Mouse (Mus musculus) testis, adult 2 months (tissue): ENCODE measurements at regions not wholly inside any gene's neighbourhood (a gene's known extent, or its start where the extent isn't known, plus 50 kb on each side); places are given as distances from the start of the nearest gene placed in this dataset.

ENCODE experiments used
- H3K27ac ChIP-seq: fragments of 200-500 bp; 2 replicates; pipeline ENCODE4 v1.5.1; 2012; ENCODE audit warnings: low read depth, low read length; ENCODE audit not compliant: control insufficient read depth, insufficient read depth
- H3K27me3 ChIP-seq: fragments of 200-500 bp; 2 replicates; pipeline ENCODE4 v1.6.1; 2012; ENCODE audit warnings: mild to moderate bottlenecking, low read length, moderate library complexity; ENCODE audit not compliant: control insufficient read depth, insufficient read depth
- H3K36me3 ChIP-seq: fragments of 200-500 bp; 2 replicates; pipeline ENCODE4 v1.6.1; 2012; ENCODE audit warnings: mild to moderate bottlenecking, low read length; ENCODE audit not compliant: control insufficient read depth, insufficient read depth
- H3K4me1 ChIP-seq: fragments of 200-500 bp; 2 replicates; pipeline ENCODE4 v1.6.1; 2012; ENCODE audit warnings: low read length; ENCODE audit not compliant: control insufficient read depth, insufficient read depth
- H3K4me3 ChIP-seq: fragments of 200-500 bp; 2 replicates; pipeline ENCODE4 v1.5.1; 2012; ENCODE audit warnings: low read depth, mild to moderate bottlenecking, low read length, moderate library complexity, mixed read lengths; ENCODE audit not compliant: control insufficient read depth
- CTCF ChIP-seq: fragments of 200-500 bp; IDR thresholded peaks from 2 replicates; pipeline ENCODE4 v1.5.1; 2012; ENCODE audit warnings: low read depth, mild to moderate bottlenecking, inconsistent platforms, low read length, moderate library complexity; ENCODE audit not compliant: control insufficient read depth, insufficient read depth, insufficient replicate concordance
- POLR2A ChIP-seq: fragments of 200-500 bp; IDR thresholded peaks from 2 replicates; pipeline ENCODE4 v1.6.1; 2012; ENCODE audit warnings: low read depth, mild to moderate bottlenecking, inconsistent platforms, low read length, moderate library complexity; ENCODE audit not compliant: control insufficient read depth

GRCm38 (mm10) chr9:61682744-61683259 is 231.5 kb downstream of the Rplp1 start:
- no peak overlapping the region for H3K4me3 ChIP-seq
- no peaks in the 10 kb centered on the region for H3K36me3 ChIP-seq
- H3K27ac ChIP-seq: no peak overlapping the region
- H3K4me1 ChIP-seq: no peaks in the 10 kb centered on the region
- TF ChIP-seq POLR2A (no peak), CTCF (no peak)
- H3K27me3 ChIP-seq: no peaks in the 10 kb centered on the region

GRCm38 (mm10) chr9:61682316-61682715 is 232.0 kb downstream of the Rplp1 start:
- H3K27me3 ChIP-seq: no peaks in the 10 kb centered on the region
- no peak overlapping the region for H3K4me3 ChIP-seq
- H3K4me1 ChIP-seq: no peaks in the 10 kb centered on the region
- H3K27ac ChIP-seq: no peak overlapping the region
- H3K36me3 ChIP-seq: no peaks in the 10 kb centered on the region
- TF ChIP-seq CTCF (no peak), POLR2A (no peak)

- H3K4me3 ChIP-seq: no peak overlapping the region
- H3K4me1 ChIP-seq: no peaks in the 10 kb centered on the region
- H3K27ac ChIP-seq: no peak overlapping the region
- H3K36me3 ChIP-seq: no peaks in the 10 kb centered on the region
- TF ChIP-seq CTCF (no peak), POLR2A (no peak)
- no peaks in the 10 kb centered on the region for H3K27me3 ChIP-seq
Measured at GRCm38 (mm10) chr9:61681406-61681805, 232.9 kb downstream of the Rplp1 start.

GRCm38 (mm10) chr9:61680911-61681311 is 233.4 kb downstream of the Rplp1 start:
- Histone ChIP-seq H3K4me3 (no peak overlapping the region), H3K27me3 (no peaks in the 10 kb centered on the region), H3K27ac (no peak overlapping the region), H3K36me3 (no peaks in the 10 kb centered on the region), H3K4me1 (no peaks in the 10 kb centered on the region)
- TF ChIP-seq CTCF (no peak), POLR2A (no peak)

- H3K27me3 ChIP-seq: no peaks in the 10 kb centered on the region
- no peaks in the 10 kb centered on the region for H3K4me1 ChIP-seq
- no peak for TF ChIP-seq POLR2A
- no peak for TF ChIP-seq CTCF
- no peak overlapping the region for H3K4me3 ChIP-seq
- H3K36me3 ChIP-seq: no peaks in the 10 kb centered on the region
- H3K27ac ChIP-seq: no peak overlapping the region
Measured at GRCm38 (mm10) chr9:61679686-61680085, 234.7 kb downstream of the Rplp1 start.

GRCm38 (mm10) chr9:61677603-61678002 is 236.7 kb downstream of the Rplp1 start:
- no peaks in the 10 kb centered on the region for H3K27me3 ChIP-seq
- H3K4me3 ChIP-seq: no peak overlapping the region
- no peak overlapping the region for H3K27ac ChIP-seq
- H3K36me3 ChIP-seq: no peaks in the 10 kb centered on the region
- TF ChIP-seq POLR2A (no peak), CTCF (no peak)
- no peaks in the 10 kb centered on the region for H3K4me1 ChIP-seq

- no peak overlapping the region for H3K4me3 ChIP-seq
- TF ChIP-seq POLR2A (no peak), CTCF (no peak)
- no peaks in the 10 kb centered on the region for H3K36me3 ChIP-seq
- no peaks in the 10 kb centered on the region for H3K27me3 ChIP-seq
- H3K4me1 ChIP-seq: no peaks in the 10 kb centered on the region
- H3K27ac ChIP-seq: no peak overlapping the region
Measured at GRCm38 (mm10) chr9:61677037-61677436, 237.3 kb downstream of the Rplp1 start.

- Histone ChIP-seq H3K27ac (no peak overlapping the region), H3K4me3 (no peak overlapping the region), H3K4me1 (no peaks in the 10 kb centered on the region), H3K27me3 (no peaks in the 10 kb centered on the region), H3K36me3 (no peaks in the 10 kb centered on the region)
- TF ChIP-seq CTCF (no peak), POLR2A (no peak)
Measured at GRCm38 (mm10) chr9:61675366-61675765, 239.0 kb downstream of the Rplp1 start.
